11 mouse cellular contexts compared by ENCODE assay signal in the genomic region with DNA sequence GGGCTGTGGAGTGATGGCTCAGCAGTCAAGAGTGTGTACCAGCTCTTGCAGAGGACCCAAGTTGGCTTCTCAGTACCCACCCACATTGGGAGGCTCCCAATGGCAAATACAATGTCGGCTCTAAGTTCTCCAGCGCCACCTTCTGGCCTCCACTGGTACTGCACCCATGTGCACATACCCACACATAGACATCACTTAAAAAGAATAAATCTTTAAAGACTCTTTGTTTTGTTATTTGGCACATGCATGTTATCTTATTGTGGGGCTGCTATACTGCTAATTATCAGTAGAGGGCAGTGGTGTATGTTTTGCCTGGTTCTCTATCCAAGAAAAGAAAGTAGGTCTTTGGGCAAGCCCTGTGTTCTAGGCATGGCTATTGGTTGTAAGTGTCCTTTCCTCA.
DNase-seq lines count a peak whose midpoint lies in the region; ATAC-seq lines count a peak whose summit lies in the region.
"Had no signal": no experiment of that assay in that cellular context is flagged by ENCODE, and none has a peak within 500 bp of the region (broad histone marks: within the 10 kb centered on the region; RNA-seq: fewer than 3 reads in every experiment).

No protein-coding gene starts in this region.

- WGBS in limb, embryonic 11.5 days: 37% methylated on average over 2 of the region's 2 CpGs
- WGBS in limb, embryonic 10.5 days: 32% methylated on average over 2 of the region's 2 CpGs
- 19% methylated on average over 2 of the region's 2 CpGs for WGBS in intestine, embryonic 15.5 days
- WGBS in stomach, embryonic 15.5 days: 23% methylated on average over 2 of the region's 2 CpGs
- 37% methylated on average over 2 of the region's 2 CpGs for WGBS in forebrain, embryonic 12.5 days

- H3K9ac ChIP-seq in limb, embryonic 11.5 days (ENCODE audit: low read length): no peak overlapping the region
- no peak overlapping the region for H3K9ac ChIP-seq in intestine, embryonic 15.5 days
- H3K9ac ChIP-seq in stomach, embryonic 15.5 days: no peak overlapping the region
- no peak overlapping the region for H3K9ac ChIP-seq in forebrain, embryonic 12.5 days
- H3K9ac ChIP-seq: embryonic facial prominence, embryonic 15.5 days had no signal

- no peaks in the 10 kb centered on the region for H3K36me3 ChIP-seq in limb, embryonic 11.5 days (ENCODE audit: control insufficient read depth, insufficient read depth, low read length)
- H3K36me3 ChIP-seq in limb, embryonic 10.5 days: peaks cover 25% of the 10 kb centered on the region
- no peaks in the 10 kb centered on the region for H3K36me3 ChIP-seq in intestine, embryonic 15.5 days
- H3K36me3 ChIP-seq in stomach, embryonic 15.5 days: no peaks in the 10 kb centered on the region
- H3K36me3 ChIP-seq in forebrain, embryonic 12.5 days (replicated peaks): peaks cover 9% of the 10 kb centered on the region; the same call in 1 of the 2 replicates
- H3K36me3 ChIP-seq: embryonic facial prominence, embryonic 15.5 days had no signal

- H3K4me1 ChIP-seq in limb, embryonic 11.5 days (ENCODE audit: control insufficient read depth, insufficient read depth, low read length): peaks cover 48% of the 10 kb centered on the region
- H3K4me1 ChIP-seq in limb, embryonic 10.5 days: peaks cover 78% of the 10 kb centered on the region
- H3K4me1 ChIP-seq in intestine, embryonic 15.5 days (replicated peaks): peaks cover 15% of the 10 kb centered on the region; the same call in 1 of the 2 replicates
- H3K4me1 ChIP-seq in stomach, embryonic 15.5 days: 0 out of 2 replicates have a peak, but pooled peaks cover 7% of the 10 kb centered on the region
- peaks cover 26% of the 10 kb centered on the region for H3K4me1 ChIP-seq in forebrain, embryonic 12.5 days
- H3K4me1 ChIP-seq: megakaryocyte, embryonic 14.5 days had no signal

- H3K9me3 ChIP-seq in limb, embryonic 11.5 days (ENCODE audit: control insufficient read depth, low read length): peaks cover 4% of the 10 kb centered on the region; the same call in 1 of the 2 replicates
- H3K9me3 ChIP-seq in limb, embryonic 10.5 days (replicated peaks): no peaks in the 10 kb centered on the region; the same call in 1 of the 2 replicates
- H3K9me3 ChIP-seq in intestine, embryonic 15.5 days: no peaks in the 10 kb centered on the region
- no peaks in the 10 kb centered on the region for H3K9me3 ChIP-seq in stomach, embryonic 15.5 days
- H3K9me3 ChIP-seq in forebrain, embryonic 12.5 days: peaks cover 4% of the 10 kb centered on the region; the same call in 1 of the 2 replicates
- H3K9me3 ChIP-seq: embryonic facial prominence, embryonic 15.5 days had no signal

- H3K27me3 ChIP-seq in limb, embryonic 11.5 days (ENCODE audit: control insufficient read depth, insufficient read depth, low read length): no peaks in the 10 kb centered on the region
- 0 out of 2 replicates have a peak, but pooled peaks cover 2% of the 10 kb centered on the region for H3K27me3 ChIP-seq in limb, embryonic 10.5 days (ENCODE audit: low read depth, poor library complexity, severe bottlenecking)
- no peaks in the 10 kb centered on the region for H3K27me3 ChIP-seq in intestine, embryonic 15.5 days (replicated peaks)
- no peaks in the 10 kb centered on the region for H3K27me3 ChIP-seq in stomach, embryonic 15.5 days (replicated peaks)
- peaks cover 16% of the 10 kb centered on the region; the same call in 1 of the 2 replicates for H3K27me3 ChIP-seq in forebrain, embryonic 12.5 days

- H3K27ac ChIP-seq in limb, embryonic 11.5 days (replicated peaks; ENCODE audit: low read depth, low read length): no peak overlapping the region
- no peak overlapping the region for H3K27ac ChIP-seq in limb, embryonic 10.5 days
- peak overlapping the region; percentile 88 for H3K27ac ChIP-seq in intestine, embryonic 15.5 days
- H3K27ac ChIP-seq in stomach, embryonic 15.5 days: peak overlapping the region; percentile 78
- H3K27ac ChIP-seq in forebrain, embryonic 12.5 days: no peak overlapping the region
- H3K27ac ChIP-seq: embryonic facial prominence, embryonic 15.5 days had no signal

- no peak overlapping the region for H3K4me2 ChIP-seq in limb, embryonic 11.5 days (ENCODE audit: low read depth, severe bottlenecking)
- no peak overlapping the region for H3K4me2 ChIP-seq in intestine, embryonic 15.5 days (replicated peaks)
- no peak overlapping the region for H3K4me2 ChIP-seq in stomach, embryonic 15.5 days
- no peak overlapping the region for H3K4me2 ChIP-seq in forebrain, embryonic 12.5 days
- H3K4me2 ChIP-seq: embryonic facial prominence, embryonic 15.5 days had no signal

- H3K4me3 ChIP-seq in limb, embryonic 11.5 days (ENCODE audit: low read depth, low read length): no peak overlapping the region
- no peak overlapping the region for H3K4me3 ChIP-seq in limb, embryonic 10.5 days
- H3K4me3 ChIP-seq in intestine, embryonic 15.5 days (replicated peaks): no peak overlapping the region
- H3K4me3 ChIP-seq in stomach, embryonic 15.5 days (replicated peaks): no peak overlapping the region
- no peak overlapping the region for H3K4me3 ChIP-seq in forebrain, embryonic 12.5 days (replicated peaks)
- H3K4me3 ChIP-seq: embryonic facial prominence, embryonic 15.5 days; megakaryocyte, embryonic 14.5 days had no signal

- ATAC-seq in limb, embryonic 11.5 days (ENCODE audit: insufficient number of reproducible peaks, low FRiP score, low TSS enrichment, low read depth): no peak
- ATAC-seq in intestine, embryonic 15.5 days: peak; percentile 29
- no peak for ATAC-seq in stomach, embryonic 15.5 days (ENCODE audit: insufficient read depth, low FRiP score, low read depth)
- ATAC-seq in forebrain, embryonic 12.5 days (ENCODE audit: low FRiP score): no peak

- peak; percentile 53 for DNase-seq in limb, embryonic 11.5 days (ENCODE audit: low spot score)
- DNase-seq in limb, embryonic 10.5 days (ENCODE audit: low spot score): no peak
- peak; percentile 32 for DNase-seq in NIH3T3 (ENCODE audit: low read depth)
- DNase-seq in urinary bladder, postnatal 10 days (ENCODE audit: low spot score): no peak
- DNase-seq: adrenal gland, adult 8-10 months; layer of hippocampus, adult 9-11 months had no signal

Comparison
In these comparisons a context has a peak if more than half of its experiments do, and no peak if none do; other contexts are left out.
1. DNase-seq: peak in limb, embryonic 11.5 days (single experiment) and NIH3T3 (single experiment); none in limb, embryonic 10.5 days (single experiment) and urinary bladder, postnatal 10 days (single experiment).
2. H3K27ac ChIP-seq: peak in intestine, embryonic 15.5 days (single experiment) and stomach, embryonic 15.5 days (single experiment); none in limb, embryonic 11.5 days (single experiment), limb, embryonic 10.5 days (single experiment) and forebrain, embryonic 12.5 days (single experiment).